Mouse (Mus musculus): ENCODE measurements around the gene Olfr291. TPM values are rescaled to one million over a fixed set of nuclear protein-coding genes. Genes with fewer than 3 reads are reported as not detected.

Olfr291 gene
- not detected in 2 replicates for total RNA-seq (2023)

GRCm38 (mm10) chr7:84853253-84853652, at the start of gene Olfr291:
Olfr291 (plus strand) TSS chr7:84853553.

Other genes with a start within 250 kb of the Olfr291 start
- gene Fah, start 246.8 kb upstream of the Olfr291 start, total RNA-seq (2023) = 2.1 and 4.8 TPM in 2 replicates
- gene Zfand6, start 163.6 kb upstream of the Olfr291 start, total RNA-seq (2023) = 89.6 and 101 TPM in 2 replicates
- not detected in 2 replicates for gene Vmn2r65, start 110.6 kb downstream of the Olfr291 start, total RNA-seq (2023)
- not detected in 2 replicates for gene Vmn2r66, start 158.7 kb downstream of the Olfr291 start, total RNA-seq (2023)

Data from neutrophil, adult 65 days (primary cell).